Mouse (Mus musculus): Measurements from ENCODE around the gene Zfr. TPM values are rescaled to one million over a fixed set of nuclear protein-coding genes. Genes with fewer than 3 reads are reported as not detected.

The Zfr gene
- polyA plus RNA-seq, 1 experiment = 1.5 TPM

DNA sequence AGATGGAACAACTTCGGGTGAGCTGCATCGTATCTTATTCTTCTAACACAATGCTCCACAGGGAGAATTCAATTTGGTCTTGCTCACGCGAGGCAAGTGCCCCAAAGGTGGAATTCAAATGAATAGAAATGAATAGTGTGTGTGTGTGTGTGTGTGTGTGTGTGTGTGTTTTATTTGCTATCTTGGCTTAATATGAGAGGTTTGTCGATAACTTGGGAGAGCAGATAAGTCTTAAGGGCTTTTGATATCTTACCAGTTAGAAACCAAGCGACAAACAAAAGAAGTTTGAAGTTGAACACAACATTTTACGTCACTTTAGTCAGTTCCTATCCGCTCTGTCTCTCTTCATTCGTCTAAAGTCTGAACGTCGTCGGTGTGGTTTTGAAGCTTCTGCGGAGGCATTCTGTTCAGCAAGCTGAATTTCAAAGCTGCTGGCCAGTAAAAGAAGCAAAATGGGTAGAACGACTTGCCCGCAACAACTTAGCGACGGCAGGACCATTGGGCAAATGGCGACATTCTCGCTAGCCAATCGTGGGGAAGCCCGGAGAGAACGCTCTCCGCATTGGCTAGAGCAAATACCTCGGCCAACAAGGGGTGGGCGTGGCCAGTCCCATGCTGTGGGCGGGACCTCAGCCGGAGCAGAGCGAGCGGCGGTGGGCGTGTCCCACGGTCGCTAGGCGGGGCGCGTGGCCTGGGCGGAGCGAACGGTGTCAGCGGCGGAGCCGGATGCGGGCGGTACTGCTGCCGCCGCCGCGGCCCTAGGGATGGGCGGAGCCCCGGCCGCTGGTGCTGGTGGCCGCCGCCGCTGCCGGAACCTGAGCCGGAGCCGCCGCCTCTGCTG, 86.9 kb downstream of the Zfr start, which contains the start of gene Mtmr12:
Gene Mtmr12 (plus strand): TSS at position 710 of the 841 bp plus-strand sequence.
- TF ChIP-seq GATA1 (IDR thresholded peaks at IDR 0.05; ENCODE audit: low read length) (no peak), TAL1 (IDR thresholded peaks at IDR 0.05; ENCODE audit: low read length) (no peak)
- Histone ChIP-seq H3K4me3 (replicated peaks) (peak within 1 kb of the TSS; percentile 85), H3K36me3 (ENCODE audit: control insufficient read depth) (peaks cover 26% of the 10 kb centered on the region), H3K4me1 (ENCODE audit: control insufficient read depth) (peaks cover 53% of the 10 kb centered on the region), H3K9me3 (ENCODE audit: control insufficient read depth, low read length) (no peaks in the 10 kb centered on the region), H3K27me3 (ENCODE audit: control insufficient read depth) (no peaks in the 10 kb centered on the region)

DNA sequence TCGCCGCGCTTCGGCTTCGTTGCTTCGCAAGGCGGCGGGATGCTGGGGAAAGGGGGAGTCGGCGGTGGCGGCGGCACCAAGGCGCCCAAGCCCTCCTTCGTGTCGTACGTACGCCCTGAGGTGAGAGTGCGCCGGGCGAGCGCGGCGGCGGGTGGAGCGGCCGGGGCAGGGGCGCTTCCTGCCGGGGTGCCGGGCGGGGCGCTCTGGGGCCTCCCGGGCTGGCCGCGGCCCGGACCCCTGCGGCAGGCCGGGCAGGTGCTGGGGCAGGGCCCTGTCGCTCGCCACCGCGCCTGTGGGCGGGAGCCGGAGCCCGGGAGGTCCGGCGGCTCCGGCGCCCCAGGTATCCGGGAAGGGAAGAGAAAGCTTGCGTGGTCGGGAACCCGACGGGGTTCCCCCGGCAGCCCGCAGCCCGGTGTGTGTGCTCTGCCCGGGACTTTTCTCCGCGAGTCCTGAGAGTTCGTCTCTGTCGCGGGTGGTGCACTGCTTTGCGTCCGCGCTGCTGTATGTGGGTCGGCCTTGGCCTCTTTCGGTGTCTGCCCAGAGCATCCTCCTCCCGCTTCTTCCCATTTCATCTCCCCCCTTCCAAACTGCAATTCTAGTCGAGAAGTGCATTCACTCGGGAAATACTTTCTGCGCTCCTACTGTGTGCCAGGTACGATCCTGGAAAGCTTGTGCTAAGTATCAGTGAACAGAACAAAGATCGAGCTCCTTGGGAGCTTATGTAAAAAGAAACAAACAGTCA, 87.7 kb downstream of the Zfr start:
- TF ChIP-seq TAL1 (IDR thresholded peaks at IDR 0.05; ENCODE audit: low read length) (no peak), GATA1 (IDR thresholded peaks at IDR 0.05; ENCODE audit: low read length) (no peak)
- H3K36me3 ChIP-seq (ENCODE audit: control insufficient read depth) = peaks cover 27% of the 10 kb centered on the region
- H3K4me1 ChIP-seq (ENCODE audit: control insufficient read depth) = peaks cover 58% of the 10 kb centered on the region
- peak overlapping the region; percentile 85 for H3K4me3 ChIP-seq (replicated peaks)
- no peaks in the 10 kb centered on the region for H3K9me3 ChIP-seq (ENCODE audit: control insufficient read depth, low read length)
- H3K27me3 ChIP-seq (ENCODE audit: control insufficient read depth) = no peaks in the 10 kb centered on the region

DNA sequence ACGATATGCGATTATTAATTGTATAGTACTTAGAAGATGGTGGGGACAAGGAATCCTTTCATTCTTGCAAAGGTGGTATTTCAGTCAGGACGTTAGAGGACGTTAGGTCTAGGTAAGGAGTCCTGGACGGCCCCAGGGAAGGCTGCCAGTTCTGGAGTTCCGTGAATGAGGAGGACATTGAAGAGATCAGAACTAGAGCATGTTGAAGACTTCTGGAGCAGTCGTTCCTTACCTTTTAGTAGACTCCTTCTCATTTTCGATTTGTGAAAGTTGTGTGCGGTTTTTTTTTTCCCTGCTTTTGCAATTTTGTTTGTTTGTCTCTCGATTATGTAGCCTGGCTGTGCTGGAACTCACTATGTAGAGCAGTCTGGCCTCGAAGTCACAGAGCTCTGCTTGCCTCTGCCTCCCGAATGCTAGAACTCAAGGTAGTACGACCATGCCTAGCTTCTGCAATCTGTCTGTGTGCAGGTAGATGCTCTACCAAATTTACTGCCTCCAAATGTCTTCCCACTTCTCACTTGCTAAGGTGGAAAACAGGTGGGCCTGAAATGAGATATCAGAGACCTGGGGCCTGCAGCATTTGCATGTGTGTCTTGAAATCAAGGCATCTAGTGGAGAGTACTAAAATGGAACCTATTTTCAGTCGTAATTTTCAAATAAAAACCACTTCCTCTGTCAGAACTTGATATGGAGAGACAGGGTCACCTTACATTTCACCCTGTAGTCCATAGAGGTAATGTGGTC, 88.4 kb downstream of the Zfr start:
- peaks cover 58% of the 10 kb centered on the region for H3K4me1 ChIP-seq (ENCODE audit: control insufficient read depth)
- peak overlapping the region; percentile 85 for H3K4me3 ChIP-seq (replicated peaks)
- no peaks in the 10 kb centered on the region for H3K27me3 ChIP-seq (ENCODE audit: control insufficient read depth)
- no peaks in the 10 kb centered on the region for H3K9me3 ChIP-seq (ENCODE audit: control insufficient read depth, low read length)
- H3K36me3 ChIP-seq (ENCODE audit: control insufficient read depth) = peaks cover 27% of the 10 kb centered on the region
- TF ChIP-seq TAL1 (IDR thresholded peaks at IDR 0.05; ENCODE audit: low read length) = no peak

DNA sequence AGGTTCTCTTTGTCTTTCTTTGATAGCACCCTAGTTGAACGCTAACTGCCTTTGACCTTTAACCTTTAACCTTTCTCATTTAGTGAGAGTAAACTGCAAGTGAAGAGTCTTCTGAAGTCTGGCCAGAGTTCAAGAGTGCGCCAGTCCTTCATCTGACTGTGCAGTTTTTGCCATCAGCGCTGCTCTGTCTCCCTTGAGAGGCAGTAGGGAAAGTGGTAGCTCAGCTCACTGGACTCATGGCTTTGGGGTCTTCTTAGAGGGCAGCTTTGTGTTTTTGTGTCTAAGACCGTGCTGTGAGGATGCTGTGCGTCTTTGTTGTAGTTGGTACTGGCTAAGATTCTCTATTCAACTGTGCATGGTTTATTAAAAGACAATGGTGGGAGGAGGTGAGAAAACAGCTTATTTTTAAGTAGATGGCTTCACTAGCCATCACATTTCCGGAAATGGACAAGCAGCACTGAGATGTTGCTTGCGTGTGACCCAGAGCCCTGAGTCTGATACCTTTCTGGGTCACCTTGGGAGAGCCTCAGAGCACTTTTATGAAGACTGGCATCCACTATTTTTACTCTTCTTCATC, 89.1 kb downstream of the Zfr start:
- Histone ChIP-seq H3K9me3 (ENCODE audit: control insufficient read depth, low read length) (no peaks in the 10 kb centered on the region), H3K27me3 (ENCODE audit: control insufficient read depth) (no peaks in the 10 kb centered on the region), H3K4me3 (replicated peaks) (peak overlapping the region; percentile 85), H3K36me3 (ENCODE audit: control insufficient read depth) (peaks cover 29% of the 10 kb centered on the region), H3K4me1 (ENCODE audit: control insufficient read depth) (peaks cover 62% of the 10 kb centered on the region)
- TF ChIP-seq GATA1 (IDR thresholded peaks at IDR 0.05; ENCODE audit: low read length) = no peak
- TF ChIP-seq TAL1 (IDR thresholded peaks at IDR 0.05; ENCODE audit: low read length) = no peak

DNA sequence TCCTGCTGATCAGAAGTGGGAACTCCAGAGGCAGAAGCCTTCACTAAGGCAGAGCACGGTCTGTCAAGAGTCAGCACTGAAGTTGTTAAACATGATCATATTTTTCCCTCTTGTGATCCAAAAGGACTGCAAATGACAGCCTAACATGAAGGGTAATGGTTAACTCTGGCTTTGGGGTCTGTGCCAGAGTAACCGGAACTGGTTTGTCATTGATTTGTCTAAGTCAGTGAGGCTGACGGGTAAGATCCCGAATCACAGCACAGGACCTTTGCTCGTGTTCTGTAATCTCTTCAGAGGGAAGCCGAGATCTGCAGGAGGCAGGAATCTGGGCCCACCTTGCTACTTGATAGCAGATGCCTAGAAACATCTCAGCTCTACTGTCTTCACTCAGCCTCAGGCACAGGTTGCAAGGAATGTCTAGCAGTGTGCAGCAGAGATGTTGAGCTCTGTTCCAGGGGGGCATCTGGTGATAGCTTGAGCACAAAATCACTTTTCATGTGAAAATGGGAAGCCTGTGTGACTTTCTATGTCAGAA, 90.0 kb downstream of the Zfr start:
- TF ChIP-seq GATA1 (IDR thresholded peaks at IDR 0.05; ENCODE audit: low read length) (no peak), TAL1 (IDR thresholded peaks at IDR 0.05; ENCODE audit: low read length) (no peak)
- peaks cover 30% of the 10 kb centered on the region for H3K36me3 ChIP-seq (ENCODE audit: control insufficient read depth)
- peaks cover 57% of the 10 kb centered on the region for H3K4me1 ChIP-seq (ENCODE audit: control insufficient read depth)
- H3K9me3 ChIP-seq (ENCODE audit: control insufficient read depth, low read length) = no peaks in the 10 kb centered on the region
- H3K27me3 ChIP-seq (ENCODE audit: control insufficient read depth) = no peaks in the 10 kb centered on the region
- H3K4me3 ChIP-seq (replicated peaks) = no peak overlapping the region

DNA sequence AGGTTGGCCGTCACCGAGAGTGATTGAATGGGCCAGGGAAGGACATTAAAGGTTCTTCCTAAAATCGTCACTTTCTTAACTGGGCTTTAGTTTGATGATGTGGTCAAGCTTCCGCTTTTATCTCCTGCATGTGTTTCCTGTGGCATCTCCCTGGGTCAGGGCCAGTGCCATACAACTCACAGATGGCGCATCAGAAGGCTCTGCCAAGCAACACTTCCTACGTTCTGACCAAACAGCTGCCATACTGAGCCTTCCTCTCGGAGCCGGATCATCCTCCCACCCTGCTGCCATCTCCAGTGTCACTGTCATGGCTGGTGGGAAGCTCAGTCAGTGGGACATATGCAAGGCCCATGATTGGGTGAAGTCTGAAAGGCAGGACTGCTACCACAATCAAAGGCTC, 93.9 kb downstream of the Zfr start:
- TF ChIP-seq GATA1 (IDR thresholded peaks at IDR 0.05; ENCODE audit: low read length) (no peak), TAL1 (IDR thresholded peaks at IDR 0.05; ENCODE audit: low read length) (no peak)
- no peaks in the 10 kb centered on the region for H3K27me3 ChIP-seq (ENCODE audit: control insufficient read depth)
- H3K36me3 ChIP-seq (ENCODE audit: control insufficient read depth) = peaks cover 30% of the 10 kb centered on the region
- H3K4me3 ChIP-seq (replicated peaks) = no peak overlapping the region
- H3K4me1 ChIP-seq (ENCODE audit: control insufficient read depth) = peaks cover 48% of the 10 kb centered on the region
- no peaks in the 10 kb centered on the region for H3K9me3 ChIP-seq (ENCODE audit: control insufficient read depth, low read length)

DNA sequence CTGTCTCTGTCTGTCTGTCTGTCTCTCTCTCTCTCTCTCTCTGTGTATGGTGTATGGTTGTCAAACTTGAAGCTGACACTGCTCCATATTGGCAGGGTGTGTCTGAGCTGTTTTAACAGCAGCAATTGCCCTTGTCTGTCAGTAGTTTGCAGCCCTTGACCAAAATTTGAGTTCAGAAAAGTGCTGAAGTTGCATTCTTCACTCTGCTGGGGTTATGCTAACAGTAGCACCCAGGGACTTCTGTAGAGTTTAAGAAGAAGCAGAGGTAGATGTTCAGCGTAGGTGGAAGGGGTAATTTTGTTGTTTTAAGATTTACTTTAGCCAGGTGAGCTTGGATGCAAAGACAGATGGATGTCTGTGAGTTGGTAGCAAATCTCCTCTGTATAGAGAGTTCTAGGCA, 94.6 kb downstream of the Zfr start:
- Histone ChIP-seq H3K27me3 (ENCODE audit: control insufficient read depth) (no peaks in the 10 kb centered on the region), H3K36me3 (ENCODE audit: control insufficient read depth) (peaks cover 23% of the 10 kb centered on the region), H3K4me1 (ENCODE audit: control insufficient read depth) (peaks cover 45% of the 10 kb centered on the region), H3K9me3 (ENCODE audit: control insufficient read depth, low read length) (no peaks in the 10 kb centered on the region), H3K4me3 (replicated peaks) (no peak overlapping the region)
- TF ChIP-seq TAL1 (IDR thresholded peaks at IDR 0.05; ENCODE audit: low read length) (no peak), GATA1 (IDR thresholded peaks at IDR 0.05; ENCODE audit: low read length) (no peak)

DNA sequence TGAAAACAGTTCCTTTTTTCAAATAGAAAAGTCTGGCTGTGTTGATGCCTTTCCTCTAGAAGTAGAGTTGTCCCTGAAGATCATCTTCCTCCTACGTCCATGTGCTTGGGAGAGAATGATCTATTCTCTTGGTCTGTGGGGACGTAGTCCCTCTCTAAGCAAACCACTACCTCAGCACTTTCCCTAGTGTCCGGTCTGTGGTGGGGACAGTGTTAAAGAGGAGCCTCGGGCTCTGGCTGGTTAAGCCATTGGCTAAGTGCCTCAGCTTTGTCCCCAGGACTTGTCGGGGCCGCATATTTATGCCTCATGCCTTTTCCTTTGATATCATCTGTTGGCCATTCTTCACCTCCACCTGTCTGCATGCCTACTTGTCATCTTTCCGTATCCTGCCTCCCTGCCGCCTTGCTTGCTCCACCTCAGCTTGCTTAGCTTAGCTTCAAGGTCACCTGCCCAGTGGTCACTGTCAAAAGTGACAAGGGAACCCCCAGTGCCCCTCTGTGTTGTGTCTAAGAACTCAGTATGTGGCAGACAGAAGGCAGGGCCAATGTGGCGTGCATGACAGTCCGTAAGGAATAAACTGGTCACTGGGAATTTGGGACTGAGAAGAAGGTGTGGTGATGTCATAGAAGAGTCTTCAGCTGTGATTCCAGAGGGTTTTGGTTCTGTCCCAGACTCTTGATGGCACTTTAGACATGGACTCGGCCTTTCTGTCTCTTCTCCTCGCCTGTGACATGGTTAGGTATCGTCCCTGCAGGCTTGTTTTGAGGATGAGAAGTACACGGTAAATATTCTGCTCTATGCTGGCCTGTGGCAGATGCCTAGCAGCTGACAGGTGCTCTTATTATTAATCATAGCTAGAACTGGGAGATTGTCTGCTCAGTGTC, 97.1 kb downstream of the Zfr start:
- H3K4me3 ChIP-seq (replicated peaks) = no peak overlapping the region
- H3K4me1 ChIP-seq (ENCODE audit: control insufficient read depth) = peaks cover 33% of the 10 kb centered on the region
- H3K27me3 ChIP-seq (ENCODE audit: control insufficient read depth) = no peaks in the 10 kb centered on the region
- H3K36me3 ChIP-seq (ENCODE audit: control insufficient read depth) = peaks cover 3% of the 10 kb centered on the region
- no peak for TF ChIP-seq GATA1 (IDR thresholded peaks at IDR 0.05; ENCODE audit: low read length)
- TF ChIP-seq TAL1 (IDR thresholded peaks at IDR 0.05; ENCODE audit: low read length) = no peak
- H3K9me3 ChIP-seq (ENCODE audit: control insufficient read depth, low read length) = no peaks in the 10 kb centered on the region

Measured in erythroblast, embryonic 14.5 days (primary cell).